Mouse (Mus musculus) kidney, embryonic 15.5 days (tissue): ENCODE data around the gene Wrap73. TPM values are rescaled to one million over a fixed set of nuclear protein-coding genes. Genes with fewer than 3 reads are reported as not detected.

Experiments
- ATAC-seq: fragments of 200-750 bp; cut with Nextera tagmentation; replicated peaks from 2 replicates; pipeline ENCODE4 v1.8.0; 2017; ENCODE audit warnings: moderate TSS enrichment; ENCODE audit not compliant: low FRiP score
- H3K27ac ChIP-seq: fragments of 300-500 bp; sonication (generic); 2 replicates; pipeline ENCODE4 v1.5.1; 2015; ENCODE audit warnings: mild to moderate bottlenecking, inconsistent platforms
- H3K27me3 ChIP-seq: fragments of 300-500 bp; sonication (generic); 2 replicates; pipeline ENCODE4 v1.6.1; 2015; ENCODE audit warnings: inconsistent platforms
- H3K36me3 ChIP-seq: fragments of 300-500 bp; sonication (generic); 2 replicates; pipeline ENCODE4 v1.6.1; 2015; ENCODE audit warnings: inconsistent platforms
- H3K4me1 ChIP-seq: fragments of 300-500 bp; sonication (generic); 2 replicates; pipeline ENCODE4 v1.6.1; 2015; ENCODE audit warnings: inconsistent platforms
- H3K4me2 ChIP-seq: fragments of 300-500 bp; sonication (generic); 2 replicates; pipeline ENCODE4 v1.6.1; 2015; ENCODE audit warnings: moderate library complexity, mild to moderate bottlenecking, inconsistent platforms
- H3K4me3 ChIP-seq: fragments of 300-500 bp; sonication (generic); replicated peaks from 2 replicates; pipeline ENCODE4 v1.5.1; 2015; ENCODE audit warnings: mild to moderate bottlenecking, inconsistent platforms
- H3K9ac ChIP-seq: fragments of 300-500 bp; sonication (generic); 2 replicates; pipeline ENCODE4 v1.6.1; 2015; ENCODE audit warnings: mild to moderate bottlenecking, inconsistent platforms
- H3K9me3 ChIP-seq: fragments of 300-500 bp; sonication (generic); replicated peaks from 2 replicates; pipeline ENCODE4 v1.6.1; 2016; ENCODE audit warnings: inconsistent platforms
- WGBS: fragments of 180-500 bp; shearing (Covaris S2); methylation state at CpG from one replicate; pipeline ENCODE4 v1.1.7; 2015; ENCODE audit warnings: mixed read lengths; 5-methylcytosine and 5-hydroxymethylcytosine counted together
- polyA plus RNA-seq: library from polyadenylated mRNA; unstranded; fragments of >200 nt; fragmentation: Nextera tagmentation; extraction: Ambion mirVana; gene quantifications from 2 replicates; pipeline ENCODE4 v1.2.1, GENCODE M21; 2015

The Wrap73 gene
- polyA plus RNA-seq, 1 experiment from 2014 or later, result 42.1 TPM

DNA sequence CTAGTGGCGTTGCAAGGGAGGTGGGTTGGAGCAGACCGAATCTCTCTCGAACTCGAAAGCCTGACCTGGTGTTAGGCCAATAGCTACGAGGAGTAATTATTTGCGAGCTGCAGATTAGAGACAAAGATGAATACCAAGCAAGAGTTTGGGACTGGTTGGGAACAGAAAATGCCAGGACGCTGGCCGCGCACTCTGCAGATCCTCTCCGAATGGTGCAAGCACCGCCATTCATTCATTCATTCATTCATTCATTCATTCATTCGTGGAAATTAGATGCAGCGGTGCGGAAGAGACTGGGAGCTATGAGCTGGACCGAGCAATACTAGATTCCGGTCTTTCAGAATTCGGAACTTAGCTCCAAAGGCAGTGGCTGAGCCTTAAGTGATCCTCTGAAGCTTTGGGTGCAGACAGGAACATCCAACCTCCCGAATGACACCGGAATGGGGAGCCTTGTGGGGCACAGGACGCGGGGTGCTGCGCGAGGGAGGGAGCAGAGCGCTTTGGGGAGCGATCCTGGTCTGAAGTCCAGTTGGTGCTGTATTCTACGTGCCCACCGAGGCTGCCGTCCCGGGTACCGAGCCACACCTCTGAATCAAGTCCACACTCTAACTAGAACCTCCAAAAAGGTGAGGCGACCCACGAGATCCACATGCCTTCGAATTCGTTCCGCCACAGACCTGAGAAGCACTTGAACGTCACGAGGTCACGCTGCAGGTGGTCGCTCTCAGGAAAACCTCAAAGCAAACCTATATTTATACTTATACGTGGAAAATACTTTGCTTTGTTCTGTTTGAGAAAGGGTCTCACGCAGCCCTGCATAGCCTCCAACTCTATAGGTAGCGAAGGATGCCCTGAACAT lies 934 bp upstream of the Wrap73 start:
- Histone ChIP-seq H3K27me3 (peaks cover 57% of the 10 kb centered on the region), H3K36me3 (peaks cover 3% of the 10 kb centered on the region; the same call in 1 of the 2 replicates), H3K4me3 (peak overlapping the region; percentile 74), H3K4me2 (peak overlapping the region; percentile 92), H3K9me3 (no peaks in the 10 kb centered on the region), H3K9ac (no peak overlapping the region), H3K27ac (no peak overlapping the region), H3K4me1 (peaks cover 42% of the 10 kb centered on the region)
- WGBS, result 2% methylated on average over 42 of the region's 42 CpGs
- ATAC-seq, result no peak

GRCm38 (mm10) chr4:154144712-154145111 lies 2.5 kb downstream of the Wrap73 start:
- Histone ChIP-seq H3K9me3 (no peaks in the 10 kb centered on the region), H3K4me1 (peaks cover 33% of the 10 kb centered on the region), H3K27ac (no peak overlapping the region), H3K4me2 (no peak overlapping the region), H3K36me3 (peaks cover 30% of the 10 kb centered on the region), H3K27me3 (peaks cover 22% of the 10 kb centered on the region), H3K9ac (no peak overlapping the region), H3K4me3 (no peak overlapping the region)
- ATAC-seq, result no peak
- 83% methylated on average over 3 of the region's 3 CpGs for WGBS

DNA sequence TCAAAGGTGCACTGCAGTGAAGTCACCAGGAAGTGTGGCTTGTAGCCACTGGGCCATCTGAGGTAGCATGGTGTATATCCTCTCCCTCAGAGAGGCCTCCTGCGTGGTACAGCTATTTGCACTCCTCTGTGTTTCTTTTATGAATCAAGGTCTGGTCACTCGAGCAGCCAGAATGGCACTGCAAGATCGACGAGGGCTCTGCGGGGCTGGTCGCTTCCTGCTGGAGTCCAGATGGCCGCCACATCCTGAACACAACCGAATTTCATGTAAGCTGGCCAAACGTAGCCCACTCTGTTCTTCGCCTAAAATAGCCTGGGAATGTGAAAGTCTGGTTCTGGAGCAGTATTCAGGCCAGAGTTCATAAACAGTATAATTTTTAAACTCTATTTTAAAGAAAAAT lies 4.2 kb downstream of the Wrap73 start:
- no peak for ATAC-seq
- no peak overlapping the region for H3K9ac ChIP-seq
- 82% methylated on average over 10 of the region's 10 CpGs for WGBS
- H3K4me3 ChIP-seq, result no peak overlapping the region
- H3K36me3 ChIP-seq, result peaks cover 46% of the 10 kb centered on the region
- peaks cover 6% of the 10 kb centered on the region for H3K27me3 ChIP-seq
- H3K27ac ChIP-seq, result no peak overlapping the region
- peaks cover 16% of the 10 kb centered on the region for H3K4me1 ChIP-seq
- no peak overlapping the region for H3K4me2 ChIP-seq
- H3K9me3 ChIP-seq, result no peaks in the 10 kb centered on the region

GRCm38 (mm10) chr4:154154104-154154503 lies 11.9 kb downstream of the Wrap73 start:
- no peaks in the 10 kb centered on the region for H3K9me3 ChIP-seq
- ATAC-seq, result no peak
- H3K4me1 ChIP-seq, result peaks cover 3% of the 10 kb centered on the region
- H3K9ac ChIP-seq, result no peak overlapping the region
- no peak overlapping the region for H3K4me3 ChIP-seq
- H3K27ac ChIP-seq, result no peak overlapping the region
- H3K36me3 ChIP-seq, result peaks cover 92% of the 10 kb centered on the region
- 73% methylated on average over 11 of the region's 11 CpGs for WGBS
- H3K4me2 ChIP-seq, result no peak overlapping the region
- no peaks in the 10 kb centered on the region for H3K27me3 ChIP-seq

DNA sequence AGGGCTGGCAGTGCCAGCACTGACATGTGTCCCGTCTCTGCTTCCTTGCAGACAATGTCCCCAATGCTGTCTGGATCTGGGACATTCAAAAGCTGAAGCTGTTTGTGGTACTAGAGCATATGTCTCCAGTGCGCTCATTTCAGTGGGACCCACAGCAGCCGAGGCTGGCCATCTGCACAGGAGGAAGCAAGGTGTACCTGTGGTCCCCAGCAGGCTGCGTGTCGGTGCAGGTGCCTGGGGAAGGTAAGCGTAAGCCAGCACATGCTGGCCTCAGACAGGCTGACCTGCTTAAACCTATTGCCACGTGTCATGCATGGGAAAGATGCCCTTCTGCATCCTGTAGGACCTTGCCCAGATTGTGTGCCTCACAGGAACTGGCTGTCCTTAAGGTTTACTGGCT lies 13.9 kb downstream of the Wrap73 start:
- 89% methylated on average over 7 of the region's 7 CpGs for WGBS
- ATAC-seq, result no peak
- Histone ChIP-seq H3K27me3 (no peaks in the 10 kb centered on the region), H3K9me3 (no peaks in the 10 kb centered on the region), H3K36me3 (peaks cover 74% of the 10 kb centered on the region), H3K4me1 (peaks cover 14% of the 10 kb centered on the region), H3K9ac (no peak overlapping the region), H3K4me2 (no peak overlapping the region), H3K4me3 (no peak overlapping the region), H3K27ac (no peak overlapping the region)

GRCm38 (mm10) chr4:154157970-154158662 lies 15.9 kb downstream of the Wrap73 start:
- Histone ChIP-seq H3K27ac (no peak overlapping the region), H3K4me3 (no peak overlapping the region), H3K9me3 (no peaks in the 10 kb centered on the region), H3K9ac (no peak overlapping the region), H3K4me2 (no peak overlapping the region), H3K4me1 (peaks cover 22% of the 10 kb centered on the region), H3K36me3 (peaks cover 54% of the 10 kb centered on the region), H3K27me3 (no peaks in the 10 kb centered on the region)
- no peak for ATAC-seq
- WGBS, result 94% methylated on average over 14 of the region's 14 CpGs

DNA sequence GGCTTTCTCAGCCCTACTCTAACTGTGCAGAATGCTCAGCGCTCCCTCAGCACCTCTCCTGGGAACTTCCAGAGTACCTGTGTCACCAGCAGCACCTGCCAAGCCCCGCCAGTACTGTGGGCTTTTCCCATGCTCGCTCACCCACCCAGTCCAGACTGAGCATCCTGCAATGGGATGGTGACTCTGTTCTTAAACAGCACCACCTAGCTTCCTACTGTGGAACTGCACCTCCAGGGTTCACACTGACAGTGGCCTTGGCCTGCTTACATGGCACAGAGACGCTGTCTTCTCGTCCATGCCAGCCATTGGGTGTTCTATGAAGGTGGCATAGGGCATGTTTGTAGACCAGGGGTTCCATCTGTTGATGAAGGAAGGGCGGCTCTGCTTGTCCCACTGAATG lies 16.8 kb downstream of the Wrap73 start:
- Histone ChIP-seq H3K27ac (no peak overlapping the region), H3K4me3 (peak overlapping the region; percentile 89; the same call in 1 of the 2 replicates), H3K9me3 (no peaks in the 10 kb centered on the region), H3K4me1 (peaks cover 23% of the 10 kb centered on the region), H3K27me3 (no peaks in the 10 kb centered on the region), H3K4me2 (peak overlapping the region; percentile 80; the same call in 1 of the 2 replicates), H3K9ac (no peak overlapping the region), H3K36me3 (peaks cover 48% of the 10 kb centered on the region)
- peak; percentile 13; the same call in 1 of the 2 replicates for ATAC-seq
- WGBS, result 21% methylated on average over 6 of the region's 6 CpGs

DNA sequence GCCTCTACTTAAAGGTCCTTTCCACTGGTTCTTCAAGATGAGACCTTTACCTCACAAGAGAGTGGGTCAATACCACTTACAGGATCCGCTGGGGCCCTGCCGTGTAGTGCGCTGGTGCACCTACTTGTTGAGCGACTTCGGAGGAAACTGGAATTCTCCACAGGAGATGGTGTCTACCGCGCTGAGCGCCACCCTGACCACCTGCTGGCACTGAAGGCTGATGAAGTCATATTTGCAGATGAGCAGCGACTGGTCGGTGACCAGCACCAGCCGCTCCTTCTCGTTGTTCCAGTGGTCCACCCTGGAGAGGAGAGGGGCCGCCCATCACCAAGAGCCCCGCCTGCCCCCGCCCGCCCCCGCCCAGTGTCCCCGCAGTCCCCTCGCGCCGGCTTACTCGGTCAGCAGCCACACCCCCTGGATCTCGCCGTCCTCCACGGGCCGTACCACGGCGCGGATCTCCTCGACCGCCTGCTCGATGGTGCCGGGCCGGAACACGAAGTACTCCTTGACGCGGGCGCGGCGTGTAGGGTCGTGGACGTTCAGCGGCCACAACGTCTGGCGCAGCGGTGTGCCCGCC lies 17.9 kb downstream of the Wrap73 start:
- Histone ChIP-seq H3K27ac (peak overlapping the region; percentile 79), H3K9ac (peak overlapping the region; percentile 70), H3K4me3 (peak overlapping the region; percentile 89), H3K27me3 (no peaks in the 10 kb centered on the region), H3K4me1 (peaks cover 23% of the 10 kb centered on the region), H3K4me2 (peak overlapping the region; percentile 80), H3K9me3 (no peaks in the 10 kb centered on the region), H3K36me3 (peaks cover 38% of the 10 kb centered on the region)
- ATAC-seq, result peak; percentile 70
- WGBS, result 1% methylated on average over 40 of the region's 47 CpGs

DNA sequence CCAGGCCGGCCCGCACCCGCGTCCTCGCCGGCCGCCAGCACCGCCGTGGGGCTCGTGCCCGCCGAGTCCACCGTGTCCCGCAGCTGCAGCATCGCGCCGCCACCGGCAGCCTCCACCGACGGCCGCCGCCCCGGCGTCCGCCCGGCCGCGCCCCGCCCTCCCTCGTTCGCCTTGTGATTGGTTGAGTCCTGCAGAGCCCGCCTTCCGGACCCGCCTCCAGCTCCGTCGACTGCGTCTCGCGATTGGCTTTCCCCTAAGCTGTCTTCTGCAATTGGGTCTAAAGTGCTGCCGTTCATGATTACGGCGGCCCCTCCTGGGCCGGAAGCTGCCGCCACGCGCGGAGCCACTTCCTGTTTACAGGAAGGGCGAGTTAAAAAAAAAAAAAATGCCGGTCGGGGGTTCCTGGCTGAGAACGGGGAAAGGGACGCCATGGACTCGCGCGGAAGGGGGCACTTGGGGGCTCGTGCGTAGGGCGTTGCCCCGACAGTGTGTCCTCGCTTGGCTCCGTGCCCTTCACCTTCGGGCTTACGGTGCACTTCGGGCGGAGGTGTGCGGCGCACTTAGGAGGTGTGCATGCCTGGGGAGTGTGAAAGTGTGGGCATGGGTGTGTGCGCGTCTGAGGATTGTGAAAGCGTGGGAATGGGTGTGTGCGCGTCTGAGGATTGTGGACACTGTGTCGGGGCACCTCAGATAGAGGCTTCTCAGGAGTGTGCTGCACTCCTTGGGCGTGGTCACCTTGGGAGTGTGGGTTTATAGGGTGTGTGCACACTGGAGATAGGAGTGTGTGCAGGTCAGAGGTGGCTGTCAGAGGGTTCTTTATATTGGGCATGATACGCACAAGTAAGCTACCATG lies 18.6 kb downstream of the Wrap73 start, which contains the start of gene Tprgl:
Gene Tprgl (minus strand): TSS at position 129 of the 853 bp plus-strand sequence.
- under 1% methylated on average over 73 of the region's 75 CpGs for WGBS
- peak within 1 kb of the TSS; percentile 89 for H3K4me3 ChIP-seq
- peak within 1 kb of the TSS; percentile 79 for H3K27ac ChIP-seq
- peak; percentile 96 for ATAC-seq
- H3K27me3 ChIP-seq, result no peaks in the 10 kb centered on the region
- H3K4me2 ChIP-seq, result peak within 1 kb of the TSS; percentile 82
- H3K9me3 ChIP-seq, result no peaks in the 10 kb centered on the region
- H3K36me3 ChIP-seq, result peaks cover 31% of the 10 kb centered on the region
- H3K9ac ChIP-seq, result peak within 1 kb of the TSS; percentile 70
- peaks cover 23% of the 10 kb centered on the region for H3K4me1 ChIP-seq

GRCm38 (mm10) chr4:154163296-154163695 lies 21.1 kb downstream of the Wrap73 start:
- Histone ChIP-seq H3K9me3 (no peaks in the 10 kb centered on the region), H3K4me3 (no peak overlapping the region), H3K9ac (no peak overlapping the region), H3K27me3 (peaks cover 9% of the 10 kb centered on the region), H3K4me2 (no peak overlapping the region), H3K27ac (no peak overlapping the region), H3K36me3 (peaks cover 6% of the 10 kb centered on the region), H3K4me1 (peaks cover 23% of the 10 kb centered on the region)
- no peak for ATAC-seq
- 13% methylated on average over 7 of the region's 7 CpGs for WGBS

DNA sequence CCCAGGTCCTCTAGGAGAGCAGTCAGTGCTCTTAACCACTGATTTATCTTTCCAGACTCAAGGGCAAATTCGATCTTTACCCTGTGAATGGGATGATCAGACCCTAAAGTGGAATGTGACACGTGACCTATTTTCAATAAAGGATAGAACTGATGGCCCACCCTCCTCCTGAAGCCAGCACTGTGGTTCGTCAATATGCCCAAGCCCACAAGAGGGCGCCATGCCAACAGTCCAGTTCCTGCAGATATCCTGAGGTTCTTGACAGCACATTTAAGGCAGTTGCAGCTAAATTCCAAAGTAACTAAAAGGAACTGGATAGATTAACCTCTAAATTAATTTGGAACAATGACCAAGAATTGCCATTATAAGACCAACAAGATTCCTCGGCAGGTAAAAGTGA lies 24.9 kb downstream of the Wrap73 start:
- peaks cover 47% of the 10 kb centered on the region for H3K27me3 ChIP-seq
- WGBS, result 29% methylated on average over 5 of the region's 5 CpGs
- H3K27ac ChIP-seq, result no peak overlapping the region
- no peak overlapping the region for H3K9ac ChIP-seq
- H3K4me3 ChIP-seq, result no peak overlapping the region
- no peaks in the 10 kb centered on the region for H3K9me3 ChIP-seq
- H3K4me1 ChIP-seq, result peaks cover 28% of the 10 kb centered on the region
- ATAC-seq, result no peak
- H3K36me3 ChIP-seq, result no peaks in the 10 kb centered on the region
- no peak overlapping the region for H3K4me2 ChIP-seq
